In the genomic region with DNA sequence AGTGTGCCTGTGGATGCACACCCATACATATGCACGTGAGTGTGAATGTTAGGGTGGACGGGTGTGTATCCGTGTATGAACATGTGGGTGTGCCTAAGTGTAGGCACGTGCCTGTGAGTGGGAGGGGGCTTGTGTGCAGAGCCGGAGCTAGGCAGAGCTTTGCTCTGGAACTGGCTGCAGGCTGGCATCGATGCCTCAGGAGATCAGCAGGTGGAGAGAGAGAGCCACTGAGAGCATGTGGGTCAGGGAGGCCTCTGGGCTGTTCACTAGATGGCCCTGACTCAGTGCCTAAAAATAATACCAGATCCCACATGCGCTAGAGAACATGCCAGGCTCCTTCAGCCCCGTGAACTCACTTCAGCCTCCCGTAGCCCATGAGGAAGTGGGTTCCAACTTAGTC, we compare ENCODE assay signal across 8 mouse cellular contexts. TPM values are rescaled to one million over a fixed set of nuclear protein-coding genes. Genes with fewer than 3 reads are reported as not detected.
DNase-seq lines count a peak whose midpoint lies in the region; ATAC-seq lines count a peak whose summit lies in the region.

No protein-coding gene starts in this region.

- ATAC-seq in forebrain, embryonic 12.5 days (ENCODE audit: low FRiP score) = no peak
- ATAC-seq in neural tube, embryonic 15.5 days (ENCODE audit: low FRiP score) = peak; percentile 16
- ATAC-seq in heart, embryonic 13.5 days (ENCODE audit: extremely low read depth, insufficient number of reproducible peaks, low FRiP score, low TSS enrichment) = peak; percentile 47; the same call in 1 of the 2 replicates
- peak; percentile 42 for ATAC-seq in lung, embryonic 16.5 days (ENCODE audit: low read depth)

- H3K4me2 ChIP-seq in forebrain, embryonic 12.5 days = no peak overlapping the region
- H3K4me2 ChIP-seq in neural tube, embryonic 15.5 days = no peak overlapping the region
- H3K4me2 ChIP-seq in heart, embryonic 13.5 days = peak overlapping the region; percentile 38
- H3K4me2 ChIP-seq in lung, embryonic 16.5 days (ENCODE audit: low read depth, low read length) = no peak overlapping the region

- WGBS in forebrain, embryonic 10.5 days = 79% methylated on average over 9 of the region's 9 CpGs
- WGBS in forebrain, embryonic 12.5 days = 72% methylated on average over 9 of the region's 9 CpGs
- WGBS in neural tube, embryonic 15.5 days = 69% methylated on average over 9 of the region's 9 CpGs
- 22% methylated on average over 9 of the region's 9 CpGs for WGBS in heart, embryonic 13.5 days
- 38% methylated on average over 9 of the region's 9 CpGs for WGBS in lung, embryonic 16.5 days

- H3K36me3 ChIP-seq in forebrain, embryonic 10.5 days (replicated peaks) = no peaks in the 10 kb centered on the region
- H3K36me3 ChIP-seq in forebrain, embryonic 12.5 days (replicated peaks) = no peaks in the 10 kb centered on the region
- no peaks in the 10 kb centered on the region for H3K36me3 ChIP-seq in neural tube, embryonic 15.5 days
- no peaks in the 10 kb centered on the region for H3K36me3 ChIP-seq in heart, embryonic 13.5 days
- H3K36me3 ChIP-seq in lung, embryonic 16.5 days (ENCODE audit: control insufficient read depth, insufficient read depth, low read length) = no peaks in the 10 kb centered on the region

- H3K4me3 ChIP-seq in forebrain, embryonic 10.5 days = no peak overlapping the region
- no peak overlapping the region for H3K4me3 ChIP-seq in forebrain, embryonic 12.5 days (replicated peaks)
- no peak overlapping the region for H3K4me3 ChIP-seq in neural tube, embryonic 15.5 days (replicated peaks)
- H3K4me3 ChIP-seq in heart, embryonic 13.5 days = no peak overlapping the region
- no peak overlapping the region for H3K4me3 ChIP-seq in lung, embryonic 16.5 days (ENCODE audit: low read length)

- H3K27me3 ChIP-seq in forebrain, embryonic 10.5 days (ENCODE audit: poor library complexity, severe bottlenecking) = peaks cover 17% of the 10 kb centered on the region
- H3K27me3 ChIP-seq in forebrain, embryonic 12.5 days = 0 out of 2 replicates have a peak, but pooled peaks cover 8% of the 10 kb centered on the region
- no peaks in the 10 kb centered on the region for H3K27me3 ChIP-seq in neural tube, embryonic 15.5 days (replicated peaks)
- no peaks in the 10 kb centered on the region for H3K27me3 ChIP-seq in heart, embryonic 13.5 days (replicated peaks)
- H3K27me3 ChIP-seq in lung, embryonic 16.5 days (ENCODE audit: control insufficient read depth, insufficient read depth, low read depth, low read length) = no peaks in the 10 kb centered on the region

- H3K9ac ChIP-seq in forebrain, embryonic 12.5 days = no peak overlapping the region
- H3K9ac ChIP-seq in neural tube, embryonic 15.5 days (replicated peaks) = no peak overlapping the region
- peak overlapping the region; percentile 66 for H3K9ac ChIP-seq in heart, embryonic 13.5 days
- H3K9ac ChIP-seq in lung, embryonic 16.5 days (ENCODE audit: low read length) = no peak overlapping the region

- DNase-seq in forebrain, embryonic 10.5 days (ENCODE audit: extremely low spot score, low spot score) = no peak
- DNase-seq in neural tube, embryonic 10.5 days (ENCODE audit: extremely low spot score, low spot score) = no peak
- DNase-seq in spleen, postnatal 10 days (ENCODE audit: low spot score in 2 of 2) = no peak
- DNase-seq in adrenal gland, adult 2 months = no peak

- H3K4me1 ChIP-seq in forebrain, embryonic 10.5 days = peaks cover 75% of the 10 kb centered on the region
- H3K4me1 ChIP-seq in forebrain, embryonic 12.5 days = peaks cover 58% of the 10 kb centered on the region
- H3K4me1 ChIP-seq in neural tube, embryonic 15.5 days = peaks cover 40% of the 10 kb centered on the region
- H3K4me1 ChIP-seq in heart, embryonic 13.5 days = peaks cover 99% of the 10 kb centered on the region
- peaks cover 38% of the 10 kb centered on the region for H3K4me1 ChIP-seq in lung, embryonic 16.5 days (replicated peaks; ENCODE audit: control insufficient read depth, insufficient read depth, low read length)

- H3K27ac ChIP-seq in forebrain, embryonic 10.5 days = peak overlapping the region; percentile 69
- H3K27ac ChIP-seq in forebrain, embryonic 12.5 days = no peak overlapping the region
- H3K27ac ChIP-seq in neural tube, embryonic 15.5 days (replicated peaks) = no peak overlapping the region
- peak overlapping the region; percentile 77 for H3K27ac ChIP-seq in heart, embryonic 13.5 days (replicated peaks)
- no peak overlapping the region for H3K27ac ChIP-seq in lung, embryonic 16.5 days (ENCODE audit: low read length)

- no peaks in the 10 kb centered on the region for H3K9me3 ChIP-seq in forebrain, embryonic 10.5 days
- H3K9me3 ChIP-seq in forebrain, embryonic 12.5 days = no peaks in the 10 kb centered on the region
- no peaks in the 10 kb centered on the region for H3K9me3 ChIP-seq in neural tube, embryonic 15.5 days (replicated peaks)
- no peaks in the 10 kb centered on the region for H3K9me3 ChIP-seq in heart, embryonic 13.5 days
- H3K9me3 ChIP-seq in lung, embryonic 16.5 days (ENCODE audit: control insufficient read depth, low read length) = no peaks in the 10 kb centered on the region

RNA-seq across cellular contexts. Expression of gene Dab2ip, which starts 51.3 kb away (rescaled TPM):
- polyA plus RNA-seq in forebrain, embryonic 10.5 days (2016; fragmentation: Nextera tagmentation; extraction: Ambion mirVana) = 22.0 and 23.3 TPM in 2 replicates
- polyA plus RNA-seq in forebrain, embryonic 12.5 days (2016; fragmentation: Nextera tagmentation; extraction: Ambion mirVana) = 36.8 and 56.9 TPM in 2 replicates
- 51.5 and 62.4 TPM in 2 replicates for polyA plus RNA-seq in neural tube, embryonic 15.5 days (2015; fragmentation: Nextera tagmentation; extraction: Ambion mirVana)
- 40.0 and 48.9 TPM in 2 replicates for polyA plus RNA-seq in heart, embryonic 13.5 days (2015; fragmentation: Nextera tagmentation; extraction: Ambion mirVana)
- 30.9 and 34.2 TPM in 2 replicates for polyA plus RNA-seq in lung, embryonic 16.5 days (2015; fragmentation: Nextera tagmentation; extraction: Ambion mirVana)
- total RNA-seq in adrenal gland, adult 2 months (2021) = 10 to 100 TPM; 69.4 to 82.3 TPM
- 191 and 192 TPM in 2 replicates for polyA plus RNA-seq in adrenal gland, adult 2 months (2012; rRNA removed)

Comparison
In these comparisons a context has a peak if more than half of its experiments do, and no peak if none do; other contexts are left out.
1. H3K27ac ChIP-seq: peak in forebrain, embryonic 10.5 days (single experiment) and heart, embryonic 13.5 days (single experiment); none in forebrain, embryonic 12.5 days (single experiment), neural tube, embryonic 15.5 days (single experiment) and lung, embryonic 16.5 days (single experiment).